Mouse (Mus musculus) common myeloid progenitor, adult 5-6 weeks (primary cell): ENCODE results near the gene Atf4. TPM values are rescaled to one million over a fixed set of nuclear protein-coding genes. Genes with fewer than 3 reads are reported as not detected.

Source experiments
- ATAC-seq: replicated peaks from 2 replicates; pipeline ENCODE4 v1.8.0; 2016; ENCODE audit warnings: low read depth, mild to moderate bottlenecking, moderate TSS enrichment, inconsistent platforms; ENCODE audit not compliant: poor library complexity, severe bottlenecking
- total RNA-seq: library from RNA; stranded (forward); fragments of 200-1000, 187-1606 nt; gene quantifications from 2 replicates; pipeline ENCODE4 v1.2.3, GENCODE M21; 2017

Atf4 gene
- total RNA-seq: 363 and 374 TPM in 2 replicates

DNA sequence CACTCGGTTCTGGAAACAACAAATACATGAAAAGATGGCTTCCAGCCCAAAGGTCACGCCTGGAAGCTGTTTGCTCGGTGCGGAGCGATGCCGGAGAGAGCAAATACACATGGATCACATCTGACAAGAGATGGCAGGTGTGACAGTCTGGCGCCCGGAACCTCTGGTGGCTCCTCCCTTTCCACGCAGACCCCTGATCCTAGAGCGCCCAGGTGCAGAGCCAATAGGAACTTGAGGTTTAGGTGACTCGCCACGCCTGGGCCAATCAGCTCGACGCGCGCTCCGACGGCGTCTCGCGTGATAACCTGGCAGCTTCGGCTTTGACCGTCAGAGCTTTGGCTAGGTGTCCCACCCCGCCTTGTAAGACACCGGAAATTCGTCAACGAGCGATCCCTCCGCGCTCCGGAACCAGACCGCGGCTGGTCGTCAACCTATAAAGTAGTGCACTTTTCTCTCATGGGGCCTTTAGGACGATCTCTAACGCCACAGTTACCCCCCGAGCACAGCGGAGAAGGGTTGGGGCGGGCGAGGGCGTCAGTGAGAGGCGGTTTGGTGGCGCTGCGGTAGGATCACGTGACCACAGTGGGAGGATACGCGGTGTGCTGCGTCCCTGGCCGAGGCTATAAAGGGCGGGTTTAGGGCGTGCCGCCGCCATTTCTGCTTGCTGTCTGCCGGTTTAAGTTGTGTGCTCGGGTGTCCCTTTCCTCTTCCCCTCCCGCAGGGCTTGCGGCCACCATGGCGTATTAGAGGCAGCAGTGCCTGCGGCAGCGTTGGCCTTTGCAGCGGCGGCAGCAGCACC is at the start of gene Atf4:
TSS of gene Atf4 (plus strand) at position 338 of the 799 bp plus-strand sequence.
- peak; percentile 81 for ATAC-seq

GRCm38 (mm10) chr15:80206057-80206565 is 48.9 kb upstream of the Atf4 start:
- ATAC-seq: no peak

DNA sequence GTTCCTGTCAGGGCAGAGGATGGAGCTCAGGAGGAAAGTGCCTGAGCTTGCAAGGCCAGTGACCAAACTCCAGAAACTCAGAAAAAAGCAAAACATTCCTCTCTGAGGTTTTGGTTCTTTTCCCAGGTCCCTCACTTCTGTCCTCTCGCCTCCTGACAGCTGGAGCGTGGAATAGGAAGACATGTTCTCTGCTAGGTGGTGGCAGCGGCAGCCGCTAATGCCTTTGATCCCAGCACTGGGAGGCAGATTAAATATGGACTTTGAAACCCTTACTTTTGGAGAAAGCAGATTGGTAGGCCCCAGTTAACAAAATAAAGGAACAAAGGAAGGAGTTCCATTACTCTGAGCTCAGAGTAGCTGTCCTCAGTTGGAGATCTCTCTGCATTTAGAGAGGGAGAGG is 46.5 kb upstream of the Atf4 start:
- no peak for ATAC-seq

GRCm38 (mm10) chr15:80213688-80214087 is 41.3 kb upstream of the Atf4 start:
- ATAC-seq: no peak

GRCm38 (mm10) chr15:80215716-80216479 is 39.1 kb upstream of the Atf4 start:
- ATAC-seq: no peak

DNA sequence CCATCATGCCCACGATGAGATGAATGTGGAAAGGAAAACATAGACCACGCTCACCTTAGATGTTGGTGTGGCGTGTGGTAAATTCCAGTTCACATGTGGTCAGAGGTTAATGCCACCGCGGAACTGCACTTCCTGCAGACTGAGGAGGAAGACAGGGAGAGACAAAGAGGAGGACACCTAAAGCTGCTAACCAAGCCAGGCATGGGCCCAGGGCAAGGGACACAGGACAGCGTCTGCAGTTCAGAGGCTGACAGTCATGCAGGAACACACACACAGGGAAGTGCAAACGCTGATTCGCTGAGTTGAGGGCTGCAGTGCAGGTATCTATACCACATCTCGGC is 38.5 kb upstream of the Atf4 start:
- 0 out of 2 replicates have a peak, but pooled peaks have one; percentile 16 for ATAC-seq

GRCm38 (mm10) chr15:80217476-80217875 is 37.5 kb upstream of the Atf4 start:
- ATAC-seq: no peak

DNA sequence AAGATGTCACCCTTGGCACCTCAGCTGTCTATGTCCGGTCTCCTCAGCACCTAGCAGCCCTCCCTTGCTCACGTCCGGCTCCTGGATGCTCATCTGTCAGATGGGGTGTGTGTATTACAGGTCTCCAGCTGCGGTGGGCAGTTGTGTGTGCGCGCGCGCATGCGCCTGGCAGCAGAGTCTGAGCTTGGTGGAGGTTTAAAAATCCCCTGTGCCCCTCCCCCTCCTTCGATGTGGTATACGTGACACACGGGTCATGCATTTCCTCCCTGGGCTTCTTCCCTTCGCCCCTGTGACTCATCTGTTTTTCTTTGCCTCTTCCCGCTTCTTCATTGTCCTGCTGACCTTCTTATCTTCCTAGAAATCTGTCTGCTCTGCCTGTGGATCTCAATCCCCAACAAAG is 35.8 kb upstream of the Atf4 start:
- ATAC-seq: peak; percentile 56

DNA sequence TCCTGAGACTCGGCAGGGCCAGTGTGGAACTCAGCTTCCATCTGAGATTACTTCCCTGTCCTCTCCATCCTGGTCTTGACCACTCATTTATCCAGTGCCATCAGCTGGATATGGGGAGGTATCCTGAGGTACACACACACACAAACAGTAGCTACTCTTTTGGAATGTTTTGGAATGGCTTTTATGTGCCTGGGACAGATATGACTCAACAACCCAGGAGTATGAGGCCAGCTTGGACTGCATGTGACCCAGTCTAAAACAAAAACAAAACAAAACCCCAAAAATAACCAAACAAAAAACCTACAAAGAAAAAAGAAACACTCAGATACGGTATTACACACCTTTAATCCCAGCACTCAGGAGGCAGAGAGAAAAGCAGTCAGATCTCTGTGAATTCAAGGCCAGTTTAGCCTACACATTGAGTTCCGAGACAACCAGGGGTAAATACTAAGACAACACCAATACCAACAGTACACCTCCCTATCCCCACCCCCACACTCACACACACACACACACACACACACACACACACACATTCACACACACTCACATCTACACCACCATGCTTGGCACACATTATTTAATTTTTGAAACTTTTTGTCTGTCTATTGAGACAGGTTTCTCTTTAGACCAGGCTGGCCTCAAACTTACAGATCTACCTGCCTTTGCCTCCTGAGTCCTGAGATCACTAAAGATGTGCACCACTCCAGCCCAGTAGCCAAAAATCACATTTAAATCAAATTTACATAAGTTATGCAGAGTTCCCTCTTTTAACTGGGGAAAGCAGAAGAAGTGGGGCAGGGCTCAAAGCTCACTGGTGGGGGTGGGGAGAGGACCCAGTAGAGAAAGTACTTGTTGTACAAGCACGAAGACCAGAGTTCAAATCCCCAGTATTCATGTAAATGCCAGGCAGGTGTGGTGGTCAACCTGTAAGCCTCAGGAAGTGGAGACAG is 35.0 kb upstream of the Atf4 start:
- no peak for ATAC-seq

DNA sequence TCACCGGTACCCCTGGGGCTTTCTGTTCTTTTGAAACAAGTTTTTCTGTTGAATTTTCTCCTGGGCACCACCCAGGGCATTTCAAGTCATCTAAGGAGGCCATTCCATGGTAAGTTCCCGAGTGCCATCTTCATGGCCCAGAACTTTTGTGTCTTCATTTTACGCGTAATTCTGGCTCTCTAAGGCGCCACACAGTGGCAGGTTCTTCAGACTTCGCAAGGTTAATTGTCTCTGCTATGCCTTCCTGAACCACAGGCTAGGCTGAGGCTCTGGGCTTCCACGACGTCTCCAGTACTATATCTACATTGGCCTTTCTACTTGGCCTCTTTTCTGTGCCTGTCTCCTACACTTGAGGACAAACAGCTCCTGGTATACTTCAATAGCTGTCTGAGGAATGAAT is 34.0 kb upstream of the Atf4 start:
- no peak for ATAC-seq

DNA sequence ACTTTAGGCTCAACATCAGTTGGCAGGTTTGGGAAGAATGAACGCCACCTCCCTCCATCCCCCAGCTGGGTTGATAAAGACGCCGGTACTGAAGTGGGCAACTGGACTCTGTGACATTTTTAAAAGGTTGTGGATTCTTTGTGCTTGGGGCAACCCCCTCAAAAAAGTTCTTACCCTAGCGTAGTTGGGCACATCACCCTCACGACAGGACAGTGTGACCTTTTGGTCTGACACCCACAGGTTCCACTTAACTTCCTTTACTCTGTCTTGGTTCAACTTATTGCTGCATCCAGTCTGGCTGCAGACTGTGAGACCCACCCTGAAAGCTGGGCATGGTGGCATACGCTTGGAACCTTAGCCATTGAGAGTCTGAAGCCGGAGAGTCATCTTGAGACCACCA is 31.2 kb upstream of the Atf4 start:
- ATAC-seq: no peak

- ATAC-seq: peak; percentile 89
These were observed 29.8 kb upstream of the Atf4 start for GRCm38 (mm10) chr15:80225208-80225607.

- ATAC-seq: peak; percentile 77
These were observed 29.2 kb upstream of the Atf4 start for GRCm38 (mm10) chr15:80225796-80226195.

DNA sequence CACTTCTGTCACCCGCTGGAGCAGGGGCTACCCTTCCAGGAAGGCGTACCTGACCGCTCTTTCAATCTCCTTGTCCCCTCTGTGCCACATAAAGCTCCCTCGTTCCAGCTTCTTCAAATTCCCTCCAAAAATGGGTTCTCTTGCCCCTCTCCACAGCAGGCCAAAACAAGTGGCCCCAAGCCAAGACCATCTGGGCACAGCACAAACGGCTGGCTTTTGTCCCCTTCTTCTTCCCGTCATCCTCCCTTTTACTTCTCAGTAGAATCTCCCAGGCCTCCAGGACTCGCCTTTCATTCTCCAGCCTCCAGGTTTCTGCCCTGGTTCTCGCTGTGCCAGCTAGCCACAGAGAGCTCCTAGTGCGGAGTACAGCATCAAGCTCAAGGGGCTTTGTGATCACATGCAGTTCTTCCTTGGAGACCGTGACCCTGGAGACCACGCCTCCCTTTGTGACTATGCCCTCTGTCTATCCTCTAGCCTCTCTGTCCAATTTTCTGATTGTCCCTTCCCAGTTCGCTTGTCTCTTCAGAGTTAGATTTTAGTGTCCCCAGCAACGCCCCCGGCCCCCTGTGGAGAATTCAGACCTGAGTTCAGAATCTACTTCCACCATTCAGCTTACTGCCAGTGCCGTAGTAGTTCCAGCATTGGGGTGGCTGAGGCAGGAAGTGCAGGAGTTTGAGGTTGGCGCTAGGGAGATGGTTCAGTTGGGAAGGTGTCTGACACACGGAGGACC is 26.7 kb upstream of the Atf4 start:
- ATAC-seq: no peak

- ATAC-seq: no peak
These were observed 22.7 kb upstream of the Atf4 start for GRCm38 (mm10) chr15:80232331-80232730.

DNA sequence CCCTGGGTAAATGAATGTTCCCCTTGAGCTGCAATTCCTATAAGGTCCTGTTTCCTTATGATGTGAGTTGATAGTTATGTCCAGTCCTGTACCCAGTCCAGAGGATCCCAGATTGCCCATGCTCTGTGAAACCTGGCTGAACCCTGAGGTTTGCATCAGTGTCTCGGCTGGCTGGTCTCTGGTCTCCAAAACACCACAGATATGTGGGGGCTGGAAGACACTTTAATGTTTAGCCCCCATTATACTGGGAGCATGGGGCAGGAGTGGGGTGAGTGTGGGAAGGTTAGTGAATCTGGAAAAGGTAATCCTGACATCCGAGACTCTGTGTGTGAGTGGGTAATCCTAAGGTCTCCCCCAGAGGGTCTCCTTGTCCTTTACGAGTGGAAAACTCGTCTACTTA is 21.9 kb upstream of the Atf4 start:
- no peak for ATAC-seq

GRCm38 (mm10) chr15:80233733-80234509 is 21.1 kb upstream of the Atf4 start, which contains the start of gene Mief1:
Gene Mief1 (plus strand): TSS chr15:80234018.
- peak; percentile 98 for ATAC-seq

DNA sequence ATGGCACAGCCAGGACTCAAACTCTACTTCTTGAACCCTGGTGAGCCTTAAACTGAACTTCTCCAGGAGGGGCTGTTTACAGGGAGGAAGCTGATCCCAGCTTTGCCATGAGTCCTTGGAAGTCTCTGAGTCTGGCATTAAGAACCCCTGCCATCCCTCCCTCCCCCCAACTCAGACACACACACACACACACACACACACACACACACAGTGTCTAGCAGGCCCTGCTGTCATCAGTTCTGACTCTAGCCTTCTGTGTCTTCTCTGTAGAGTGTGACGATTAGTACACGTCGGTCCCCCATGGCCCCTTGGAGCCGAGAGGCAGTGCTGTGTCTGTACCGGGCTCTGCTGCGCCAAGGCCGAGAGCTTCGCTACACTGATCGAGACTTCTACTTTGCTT is 19.4 kb upstream of the Atf4 start, which contains the start of gene AC140267.1:
TSS of gene AC140267.1 (plus strand) at position 301 of the 400 bp plus-strand sequence.
- ATAC-seq: no peak

- ATAC-seq: no peak
These were observed 6.8 kb upstream of the Atf4 start for GRCm38 (mm10) chr15:80248135-80248534.
